Mouse (Mus musculus) midbrain, embryonic 11.5 days (tissue): ENCODE data around the gene Samd13. TPM values are rescaled to one million over a fixed set of nuclear protein-coding genes. Genes with fewer than 3 reads are reported as not detected.

Experiments
- ATAC-seq: fragments of 200-750 bp; cut with Nextera tagmentation; 2 replicates; pipeline ENCODE4 v1.8.0; 2017; ENCODE audit warnings: moderate TSS enrichment, moderate library complexity; ENCODE audit not compliant: low FRiP score
- DNase-seq: peaks from one replicate; pipeline ENCODE4 v3.0.0; 2015; ENCODE audit warnings: low spot score; ENCODE audit errors: missing footprints
- H3K27ac ChIP-seq: fragments of 300-500 bp; sonication (generic); 2 replicates; pipeline ENCODE4 v1.5.1; 2014; ENCODE audit warnings: low read depth, low read length
- H3K27me3 ChIP-seq: fragments of 300-500 bp; sonication (generic); 2 replicates; pipeline ENCODE4 v1.6.1; 2014; ENCODE audit warnings: mild to moderate bottlenecking, low read length, moderate library complexity, mixed read lengths; ENCODE audit not compliant: control insufficient read depth, insufficient read depth
- H3K36me3 ChIP-seq: fragments of 300-500 bp; sonication (generic); 2 replicates; pipeline ENCODE4 v1.6.1; 2014; ENCODE audit warnings: mild to moderate bottlenecking, low read length, moderate library complexity, mixed read lengths; ENCODE audit not compliant: control insufficient read depth, insufficient read depth
- H3K4me1 ChIP-seq: fragments of 300-500 bp; sonication (generic); 2 replicates; pipeline ENCODE4 v1.6.1; 2014; ENCODE audit warnings: low read length; ENCODE audit not compliant: control insufficient read depth, insufficient read depth
- H3K4me2 ChIP-seq: fragments of 300-500 bp; sonication (generic); 2 replicates; pipeline ENCODE4 v1.6.1; 2014; ENCODE audit warnings: mild to moderate bottlenecking, moderate library complexity
- H3K4me3 ChIP-seq: fragments of 300-500 bp; sonication (generic); 2 replicates; pipeline ENCODE4 v1.5.1; 2014; ENCODE audit warnings: low read depth, low read length
- H3K9ac ChIP-seq: fragments of 300-500 bp; sonication (generic); 2 replicates; pipeline ENCODE4 v1.6.1; 2014; ENCODE audit warnings: low read length
- H3K9me3 ChIP-seq: fragments of 300-500 bp; sonication (generic); 2 replicates; pipeline ENCODE4 v1.6.1; 2016; ENCODE audit warnings: low read length; ENCODE audit not compliant: control insufficient read depth
- WGBS: fragments of 180-500 bp; shearing (Covaris S2); extraction: QIAGEN DNeasy Blood & Tissue Kit; methylation state at CpG from one replicate; pipeline ENCODE4 v1.1.7; 2014; 5-methylcytosine and 5-hydroxymethylcytosine counted together
- polyA plus RNA-seq: library from polyadenylated mRNA; unstranded; fragments of >200 nt; fragmentation: Nextera tagmentation; extraction: Ambion mirVana; gene quantifications from 2 replicates; pipeline ENCODE4 v1.2.1, GENCODE M21; 2014

Gene Samd13
- polyA plus RNA-seq, 1 experiment from 2014 or later: 0.26 TPM

DNA sequence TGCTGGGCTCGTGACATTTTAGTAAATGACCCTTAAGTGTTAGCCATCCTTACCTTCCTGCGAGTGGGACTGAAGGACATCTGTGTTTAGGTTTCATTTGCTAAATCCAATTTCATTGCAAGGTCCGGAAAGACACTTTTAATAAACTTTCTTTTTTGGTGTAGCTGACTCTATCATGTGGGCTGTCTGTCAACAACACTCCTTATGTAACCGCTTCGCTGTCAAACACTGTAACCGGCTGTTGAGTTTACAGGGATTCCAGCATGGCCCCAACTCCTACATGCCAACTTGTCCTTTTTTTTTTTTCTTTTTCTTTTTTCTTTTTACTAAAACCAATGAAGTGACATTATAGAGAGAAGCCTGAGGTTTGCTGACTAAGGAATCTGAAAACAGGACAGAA lies 87.0 kb downstream of the Samd13 start:
- Histone ChIP-seq H3K4me3 (no peak overlapping the region), H3K4me1 (no peaks in the 10 kb centered on the region), H3K36me3 (no peaks in the 10 kb centered on the region), H3K9ac (no peak overlapping the region), H3K27me3 (no peaks in the 10 kb centered on the region), H3K27ac (no peak overlapping the region), H3K9me3 (no peaks in the 10 kb centered on the region), H3K4me2 (no peak overlapping the region)
- no peak for ATAC-seq
- no peak for DNase-seq
- 89% methylated on average over 6 of the region's 6 CpGs for WGBS

DNA sequence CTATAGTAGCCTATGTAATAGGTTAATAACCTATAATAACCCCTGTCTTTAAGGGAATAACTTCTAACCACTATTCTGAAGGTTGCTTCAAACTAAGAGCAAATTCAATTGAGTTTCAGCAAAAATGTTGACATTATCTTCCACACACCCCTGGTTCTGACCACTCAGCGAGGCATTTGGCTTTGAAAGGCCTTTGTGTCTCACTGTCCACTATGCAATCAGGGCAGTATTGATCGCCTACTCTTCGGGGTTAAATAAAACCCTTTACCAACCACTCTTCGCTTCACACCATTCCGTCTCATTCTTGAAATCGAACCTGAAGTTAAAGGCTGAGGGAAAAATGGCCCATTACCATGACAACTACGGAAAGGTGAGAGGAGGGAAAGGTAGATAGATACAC lies 88.5 kb downstream of the Samd13 start:
- DNase-seq (no peak), ATAC-seq (no peak)
- no peaks in the 10 kb centered on the region for H3K9me3 ChIP-seq
- no peaks in the 10 kb centered on the region for H3K36me3 ChIP-seq
- H3K27me3 ChIP-seq: no peaks in the 10 kb centered on the region
- H3K4me1 ChIP-seq: no peaks in the 10 kb centered on the region
- H3K27ac ChIP-seq: no peak overlapping the region
- 91% methylated on average over 7 of the region's 7 CpGs for WGBS
- H3K4me2 ChIP-seq: no peak overlapping the region
- H3K4me3 ChIP-seq: no peak overlapping the region
- no peak overlapping the region for H3K9ac ChIP-seq

DNA sequence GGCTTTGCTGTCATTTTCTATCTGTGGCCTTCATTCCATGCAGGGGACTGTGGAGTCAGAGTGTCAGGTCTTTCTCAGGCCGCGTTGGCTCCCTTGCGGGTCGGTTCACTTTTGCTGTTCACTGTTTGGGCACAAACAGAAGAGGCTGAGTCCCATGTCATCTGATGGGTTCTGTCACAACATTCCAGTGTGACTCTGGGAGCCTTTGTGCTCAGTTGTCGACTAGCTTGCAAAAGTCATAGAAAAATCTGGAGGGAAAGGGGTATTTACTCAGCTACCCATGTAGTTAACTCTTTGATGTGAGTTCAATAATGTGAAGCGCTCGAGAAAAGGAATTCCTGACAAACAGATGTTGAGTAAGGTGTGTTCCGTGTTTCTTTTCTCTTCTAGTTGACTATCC lies 89.0 kb downstream of the Samd13 start:
- Histone ChIP-seq H3K27ac (no peak overlapping the region), H3K9ac (no peak overlapping the region), H3K36me3 (no peaks in the 10 kb centered on the region), H3K4me3 (no peak overlapping the region), H3K9me3 (no peaks in the 10 kb centered on the region), H3K4me1 (no peaks in the 10 kb centered on the region), H3K4me2 (no peak overlapping the region), H3K27me3 (no peaks in the 10 kb centered on the region)
- ATAC-seq (no peak), DNase-seq (no peak)
- 90% methylated on average over 8 of the region's 8 CpGs for WGBS

- no peak for ATAC-seq
- DNase-seq: no peak
- no peak overlapping the region for H3K9ac ChIP-seq
- no peaks in the 10 kb centered on the region for H3K36me3 ChIP-seq
- H3K27ac ChIP-seq: no peak overlapping the region
- no peak overlapping the region for H3K4me2 ChIP-seq
- WGBS: 91% methylated on average over 6 of the region's 6 CpGs
- no peaks in the 10 kb centered on the region for H3K27me3 ChIP-seq
- H3K4me1 ChIP-seq: no peaks in the 10 kb centered on the region
- H3K4me3 ChIP-seq: no peak overlapping the region
- no peaks in the 10 kb centered on the region for H3K9me3 ChIP-seq
Measured at GRCm38 (mm10) chr3:146595440-146595839, 90.0 kb downstream of the Samd13 start.

Other genes with a start within 250 kb of the Samd13 start
- gene Ctbs, start 235.8 kb downstream of the Samd13 start, polyA plus RNA-seq: 5.8 and 6.6 TPM in 2 replicates
- 3.4 and 7.7 TPM in 2 replicates for gene Spata1, start 185.8 kb downstream of the Samd13 start, polyA plus RNA-seq
- 1,083 and 1,090 TPM in 2 replicates for gene Gng5, start 185.8 kb downstream of the Samd13 start, polyA plus RNA-seq
- 80.6 and 81.5 TPM in 2 replicates for gene Rpf1, start 164.2 kb downstream of the Samd13 start, polyA plus RNA-seq
- 0.11 TPM in 1 of 2 replicates, not detected in the other for gene Uox, start 115.2 kb downstream of the Samd13 start, polyA plus RNA-seq
- not detected in 2 replicates for gene Dnase2b, start 70.0 kb downstream of the Samd13 start, polyA plus RNA-seq
- not detected in 2 replicates for gene 4930503B20Rik, start 34.3 kb downstream of the Samd13 start, polyA plus RNA-seq
- gene Prkacb, start 127.4 kb upstream of the Samd13 start, polyA plus RNA-seq: 73.0 and 76.8 TPM in 2 replicates
- gene Ttll7, start 166.8 kb upstream of the Samd13 start, polyA plus RNA-seq: 6.3 and 7.0 TPM in 2 replicates